Mouse (Mus musculus) kidney, embryonic 16.5 days (tissue): Measurements from ENCODE around the gene Gm49387. TPM values are rescaled to one million over a fixed set of nuclear protein-coding genes. Genes with fewer than 3 reads are reported as not detected.

Source experiments
- ATAC-seq: fragments of 200-750 bp; cut with Nextera tagmentation; 2 replicates; pipeline ENCODE4 v1.8.0; 2017; ENCODE audit warnings: moderate TSS enrichment; ENCODE audit not compliant: low FRiP score, low TSS enrichment
- H3K27ac ChIP-seq: fragments of 300-500 bp; sonication (generic); 2 replicates; pipeline ENCODE4 v1.5.1; 2014; ENCODE audit warnings: low read length
- H3K27me3 ChIP-seq: fragments of 300-500 bp; sonication (generic); 2 replicates; pipeline ENCODE4 v1.6.1; 2014; ENCODE audit warnings: low read length, control low read depth, mixed read lengths; ENCODE audit not compliant: insufficient read depth
- H3K36me3 ChIP-seq: fragments of 300-500 bp; sonication (generic); 2 replicates; pipeline ENCODE4 v1.6.1; 2014; ENCODE audit warnings: low read length, control low read depth, mixed read lengths; ENCODE audit not compliant: insufficient read depth
- H3K4me1 ChIP-seq: fragments of 300-500 bp; sonication (generic); 2 replicates; pipeline ENCODE4 v1.6.1; 2014; ENCODE audit warnings: low read length, control low read depth, mixed read lengths; ENCODE audit not compliant: insufficient read depth
- H3K4me2 ChIP-seq: fragments of 300-500 bp; sonication (generic); replicated peaks from 2 replicates; pipeline ENCODE4 v1.6.1; 2014; ENCODE audit warnings: low read depth, low read length
- H3K4me3 ChIP-seq: fragments of 300-500 bp; sonication (generic); 2 replicates; pipeline ENCODE4 v1.5.1; 2014; ENCODE audit warnings: mild to moderate bottlenecking, low read length
- H3K9ac ChIP-seq: fragments of 300-500 bp; sonication (generic); replicated peaks from 2 replicates; pipeline ENCODE4 v1.6.1; 2014; ENCODE audit warnings: low read length
- H3K9me3 ChIP-seq: fragments of 300-500 bp; sonication (generic); 2 replicates; pipeline ENCODE4 v1.6.1; 2016; ENCODE audit warnings: low read length, control low read depth
- WGBS: fragments of 180-500 bp; shearing (Covaris S2); extraction: QIAGEN DNeasy Blood & Tissue Kit; methylation state at CpG from one replicate; pipeline ENCODE4 v1.1.7; 2014; 5-methylcytosine and 5-hydroxymethylcytosine counted together
- polyA plus RNA-seq: library from polyadenylated mRNA; unstranded; fragments of >200 nt; fragmentation: Nextera tagmentation; extraction: Ambion mirVana; gene quantifications from 2 replicates; pipeline ENCODE4 v1.2.1, GENCODE M21; 2015

Gm49387 gene
- polyA plus RNA-seq, 1 experiment from 2014 or later = 7.3 TPM

DNA sequence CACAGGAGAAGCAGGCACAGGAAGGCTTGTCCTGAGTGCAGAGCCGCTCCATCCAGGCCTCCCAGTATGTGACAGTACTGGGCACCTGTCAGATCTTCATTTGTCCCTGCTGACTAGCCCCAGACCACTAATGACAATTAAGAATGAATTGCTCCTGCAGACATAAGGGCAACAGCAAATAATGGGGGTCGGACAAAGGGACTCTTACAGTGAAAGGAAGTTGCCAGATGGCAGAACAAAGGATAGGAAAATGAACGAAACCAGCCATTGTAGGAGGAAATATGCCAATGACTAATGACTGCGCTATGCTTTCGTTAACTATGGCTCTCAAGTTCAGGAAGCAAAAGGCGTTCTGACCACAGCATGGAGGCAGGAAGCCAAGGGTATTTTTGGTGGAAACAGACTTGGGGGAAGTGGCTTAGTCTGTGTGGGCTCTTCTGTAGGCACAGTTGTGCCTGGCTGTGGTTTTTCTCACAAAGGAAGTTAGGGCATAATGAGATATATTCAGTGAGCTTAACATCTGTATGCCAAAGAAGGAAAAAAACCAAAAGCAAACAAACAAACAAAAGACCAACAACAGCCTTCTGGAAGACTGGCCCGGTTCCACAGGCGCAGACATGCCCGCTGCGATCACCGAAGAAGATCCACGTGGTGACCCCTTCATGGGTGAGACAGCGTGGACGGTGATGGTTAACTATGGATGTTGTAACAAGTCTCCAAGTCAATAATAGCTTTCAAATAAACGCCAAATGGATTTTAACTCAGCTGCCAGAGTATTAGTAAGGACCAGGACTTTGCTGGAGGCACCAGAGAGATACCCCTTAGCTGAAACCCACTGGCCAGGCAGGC is 29.2 kb upstream of the Gm49387 start:
- ATAC-seq = no peak
- WGBS = 79% methylated on average over 15 of the region's 15 CpGs
- H3K27ac ChIP-seq = peak overlapping the region; percentile 84
- H3K4me3 ChIP-seq = no peak overlapping the region
- H3K9ac ChIP-seq = no peak overlapping the region
- peaks cover 4% of the 10 kb centered on the region for H3K4me1 ChIP-seq
- peaks cover 10% of the 10 kb centered on the region for H3K36me3 ChIP-seq
- H3K4me2 ChIP-seq = 0 out of 2 replicates have a peak overlapping the region, but pooled peaks have one; percentile 10
- H3K9me3 ChIP-seq = no peaks in the 10 kb centered on the region
- no peaks in the 10 kb centered on the region for H3K27me3 ChIP-seq

- Histone ChIP-seq H3K9ac (no peak overlapping the region), H3K4me1 (peaks cover 8% of the 10 kb centered on the region), H3K9me3 (no peaks in the 10 kb centered on the region), H3K27ac (peak overlapping the region; percentile 84), H3K4me3 (no peak overlapping the region), H3K4me2 (0 out of 2 replicates have a peak overlapping the region, but pooled peaks have one; percentile 10), H3K27me3 (no peaks in the 10 kb centered on the region), H3K36me3 (peaks cover 10% of the 10 kb centered on the region)
- WGBS = 82% methylated on average over 13 of the region's 13 CpGs
- ATAC-seq = peak; percentile 50; the same call in 1 of the 2 replicates
Observed at GRCm38 (mm10) chr14:31669161-31669611, 28.5 kb upstream of the Gm49387 start.

- WGBS = 86% methylated on average over 13 of the region's 13 CpGs
- H3K9ac ChIP-seq = no peak overlapping the region
- peak overlapping the region; percentile 50; the same call in 1 of the 2 replicates for H3K27ac ChIP-seq
- no peak for ATAC-seq
- H3K4me1 ChIP-seq = peaks cover 17% of the 10 kb centered on the region
- H3K4me2 ChIP-seq = no peak overlapping the region
- no peaks in the 10 kb centered on the region for H3K27me3 ChIP-seq
- no peak overlapping the region for H3K4me3 ChIP-seq
- no peaks in the 10 kb centered on the region for H3K9me3 ChIP-seq
- peaks cover 10% of the 10 kb centered on the region for H3K36me3 ChIP-seq
Observed at GRCm38 (mm10) chr14:31668326-31668725, 27.6 kb upstream of the Gm49387 start.

DNA sequence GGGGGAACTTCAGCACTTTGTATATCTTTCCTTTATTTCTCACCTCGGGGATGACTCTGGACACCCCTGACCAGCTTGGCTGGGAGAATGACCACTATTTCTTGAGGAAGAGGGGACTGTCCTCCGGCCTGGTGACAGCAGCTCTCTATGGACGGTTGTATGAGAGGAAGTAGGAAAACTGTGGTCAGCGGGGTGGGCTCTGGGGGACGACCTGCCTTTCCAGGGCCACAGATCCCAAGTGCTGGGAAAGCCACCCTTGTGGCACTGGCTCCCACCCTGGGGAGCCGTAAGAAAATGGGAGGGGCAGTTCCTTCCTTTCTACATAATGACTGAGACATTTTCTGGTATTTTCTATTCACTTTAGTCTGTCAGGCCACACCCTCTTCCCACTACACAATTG is 27.1 kb upstream of the Gm49387 start:
- WGBS = 90% methylated on average over 6 of the region's 6 CpGs

DNA sequence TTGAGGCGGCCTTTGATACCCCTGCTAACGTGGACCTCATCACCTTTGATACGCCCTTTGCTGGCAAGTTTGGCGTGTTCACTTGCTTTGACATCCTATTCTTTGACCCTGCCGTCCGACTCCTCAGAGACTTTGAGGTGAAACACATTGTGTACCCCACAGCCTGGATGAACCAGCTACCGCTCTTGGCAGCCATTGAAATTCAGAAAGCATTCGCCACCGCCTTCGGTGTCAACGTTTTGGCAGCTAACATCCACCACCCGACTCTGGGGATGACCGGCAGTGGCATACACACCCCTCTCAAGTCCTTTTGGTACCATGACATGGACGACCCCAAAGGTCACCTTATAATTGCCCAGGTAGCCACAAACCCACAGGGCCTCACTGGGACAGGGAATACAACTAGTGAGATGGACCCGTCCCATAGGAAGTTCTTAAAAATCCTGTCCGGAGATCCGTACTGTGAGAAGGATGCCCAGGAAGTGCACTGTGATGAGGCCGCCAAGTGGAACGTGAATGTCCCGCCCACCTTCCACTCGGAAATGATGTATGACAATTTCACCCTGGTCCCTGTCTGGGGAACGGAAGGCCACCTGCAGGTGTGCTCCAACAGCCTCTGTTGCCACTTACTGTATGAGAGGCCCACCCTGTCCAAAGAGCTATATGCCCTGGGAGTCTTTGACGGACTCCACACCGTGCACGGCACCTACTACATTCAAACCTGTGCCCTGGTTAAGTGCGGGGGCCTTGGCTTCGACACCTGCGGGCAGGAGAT is 26.4 kb upstream of the Gm49387 start:
- no peak overlapping the region for H3K27ac ChIP-seq
- no peak for ATAC-seq
- H3K9ac ChIP-seq = no peak overlapping the region
- no peaks in the 10 kb centered on the region for H3K27me3 ChIP-seq
- H3K4me3 ChIP-seq = no peak overlapping the region
- peaks cover 29% of the 10 kb centered on the region for H3K4me1 ChIP-seq
- no peaks in the 10 kb centered on the region for H3K9me3 ChIP-seq
- H3K4me2 ChIP-seq = no peak overlapping the region
- peaks cover 10% of the 10 kb centered on the region for H3K36me3 ChIP-seq
- 93% methylated on average over 28 of the region's 28 CpGs for WGBS

More for the DNA sequence above, 27.1 kb upstream of the Gm49387 start:
- H3K4me1 ChIP-seq = peaks cover 23% of the 10 kb centered on the region
- no peak overlapping the region for H3K4me3 ChIP-seq
- H3K36me3 ChIP-seq = peaks cover 10% of the 10 kb centered on the region
- H3K27ac ChIP-seq = no peak overlapping the region
- H3K4me2 ChIP-seq = no peak overlapping the region
- no peaks in the 10 kb centered on the region for H3K27me3 ChIP-seq
- H3K9me3 ChIP-seq = no peaks in the 10 kb centered on the region
- H3K9ac ChIP-seq = no peak overlapping the region
- ATAC-seq = no peak

GRCm38 (mm10) chr14:31665566-31665940 is 24.9 kb upstream of the Gm49387 start:
- H3K4me1 ChIP-seq = peaks cover 38% of the 10 kb centered on the region
- peaks cover 10% of the 10 kb centered on the region for H3K36me3 ChIP-seq
- WGBS = 87% methylated on average over 4 of the region's 4 CpGs
- H3K4me2 ChIP-seq = no peak overlapping the region
- ATAC-seq = no peak
- H3K9me3 ChIP-seq = no peaks in the 10 kb centered on the region
- no peak overlapping the region for H3K9ac ChIP-seq
- H3K27me3 ChIP-seq = no peaks in the 10 kb centered on the region
- H3K27ac ChIP-seq = no peak overlapping the region
- H3K4me3 ChIP-seq = no peak overlapping the region

DNA sequence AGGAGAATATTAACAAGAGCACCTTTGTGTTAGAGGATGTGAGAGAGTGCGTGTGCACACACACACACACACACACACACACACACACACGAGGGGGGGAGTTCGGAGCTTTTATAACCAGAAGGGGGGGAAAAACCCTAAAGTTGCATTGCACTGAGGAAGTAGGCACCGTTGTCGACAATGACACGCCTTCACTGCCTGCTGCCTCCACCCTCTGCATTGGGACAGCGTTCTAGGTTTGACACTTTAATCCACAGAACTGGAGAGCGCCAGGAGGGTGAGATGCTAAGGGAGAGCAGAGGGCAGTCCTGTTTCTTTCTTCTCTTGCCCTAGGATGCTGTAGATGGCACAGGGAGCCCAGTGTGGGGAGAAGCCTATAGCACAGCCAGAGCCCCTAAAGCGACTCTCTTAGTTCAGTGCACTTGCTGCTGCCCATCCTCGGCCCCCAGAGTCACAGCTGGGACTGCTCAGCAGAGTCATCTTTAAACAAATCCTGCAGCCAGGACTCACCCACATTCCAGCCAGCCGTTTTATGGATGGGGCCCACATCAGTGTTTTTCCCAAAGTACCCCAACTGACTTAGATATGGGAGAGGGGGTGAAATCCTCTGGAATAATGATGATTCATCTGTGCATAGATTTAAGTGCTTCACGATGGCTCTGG is 24.4 kb upstream of the Gm49387 start:
- Histone ChIP-seq H3K27ac (0 out of 2 replicates have a peak overlapping the region, but pooled peaks have one; percentile 13), H3K9me3 (no peaks in the 10 kb centered on the region), H3K4me3 (no peak overlapping the region), H3K36me3 (peaks cover 10% of the 10 kb centered on the region), H3K4me2 (no peak overlapping the region), H3K9ac (no peak overlapping the region), H3K27me3 (no peaks in the 10 kb centered on the region), H3K4me1 (peaks cover 43% of the 10 kb centered on the region)
- ATAC-seq = no peak
- WGBS = 55% methylated on average over 12 of the region's 12 CpGs

DNA sequence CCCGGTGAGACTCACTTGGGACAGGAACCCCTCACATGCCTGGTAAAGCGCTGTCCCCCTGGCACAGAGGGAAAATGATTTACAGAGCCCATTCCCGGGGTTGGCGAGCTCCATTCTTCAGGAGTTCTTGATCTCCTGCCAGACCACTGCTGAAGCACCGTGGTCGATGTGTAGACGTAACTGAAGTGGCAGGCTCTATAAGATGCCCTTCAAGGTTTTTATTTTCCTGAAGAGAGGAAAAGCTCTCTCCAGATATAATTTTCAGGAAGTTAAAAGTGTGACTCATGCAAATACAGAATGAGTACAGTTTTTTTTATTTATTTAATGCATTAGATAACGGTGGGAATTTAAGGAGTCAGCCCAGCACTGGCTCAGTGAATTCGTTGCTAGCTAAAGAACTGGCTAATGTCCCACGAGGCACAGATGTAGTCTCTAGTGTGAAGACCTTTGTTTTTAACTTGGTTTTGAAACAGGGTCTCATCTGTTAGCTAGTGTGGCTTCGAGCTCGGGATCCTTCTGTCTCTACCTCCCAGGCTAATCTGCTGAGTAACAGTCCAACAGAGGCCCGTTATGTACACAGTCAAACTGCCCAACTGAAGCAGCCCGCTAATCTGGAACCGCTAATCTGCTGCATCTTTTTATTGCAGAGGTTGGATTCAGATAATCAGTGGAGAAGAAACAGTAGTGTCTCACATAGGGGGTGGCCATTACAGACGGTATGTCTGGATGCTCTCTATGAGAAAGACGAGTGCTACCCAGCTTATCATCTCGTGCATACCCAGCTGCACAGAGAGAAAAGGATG is 23.6 kb upstream of the Gm49387 start:
- no peaks in the 10 kb centered on the region for H3K27me3 ChIP-seq
- peaks cover 51% of the 10 kb centered on the region for H3K4me1 ChIP-seq
- WGBS = 62% methylated on average over 18 of the region's 18 CpGs
- peak overlapping the region; percentile 51; the same call in 1 of the 2 replicates for H3K27ac ChIP-seq
- H3K9ac ChIP-seq = no peak overlapping the region
- H3K9me3 ChIP-seq = no peaks in the 10 kb centered on the region
- peaks cover 10% of the 10 kb centered on the region for H3K36me3 ChIP-seq
- no peak overlapping the region for H3K4me3 ChIP-seq
- no peak for ATAC-seq
- no peak overlapping the region for H3K4me2 ChIP-seq
